Mouse (Mus musculus) neutrophil, adult 5-6 weeks (primary cell): ENCODE measurements around the gene Ces2b. TPM values are rescaled to one million over a fixed set of nuclear protein-coding genes. Genes with fewer than 3 reads are reported as not detected.
"Not testable (repeated sequence)": the region's sequence is repeated elsewhere in the genome, so short reads cannot be mapped to it uniquely, and the experiment has no call there.

ENCODE experiments used
- ATAC-seq: fragments of 151-379, 151-347 bp; 2 replicates; pipeline ENCODE4 v1.8.0; 2017; ENCODE audit warnings: mild to moderate bottlenecking, moderate TSS enrichment; ENCODE audit not compliant: insufficient number of reproducible peaks, poor library complexity, low FRiP score, severe bottlenecking; ENCODE audit errors: extremely low read depth
- total RNA-seq: library from RNA; stranded (forward); fragments of 200-1000 nt; gene quantifications from 2 replicates; pipeline ENCODE4 v1.2.3, GENCODE M21; 2017

Gene Ces2b
- not detected in 2 replicates for total RNA-seq

DNA sequence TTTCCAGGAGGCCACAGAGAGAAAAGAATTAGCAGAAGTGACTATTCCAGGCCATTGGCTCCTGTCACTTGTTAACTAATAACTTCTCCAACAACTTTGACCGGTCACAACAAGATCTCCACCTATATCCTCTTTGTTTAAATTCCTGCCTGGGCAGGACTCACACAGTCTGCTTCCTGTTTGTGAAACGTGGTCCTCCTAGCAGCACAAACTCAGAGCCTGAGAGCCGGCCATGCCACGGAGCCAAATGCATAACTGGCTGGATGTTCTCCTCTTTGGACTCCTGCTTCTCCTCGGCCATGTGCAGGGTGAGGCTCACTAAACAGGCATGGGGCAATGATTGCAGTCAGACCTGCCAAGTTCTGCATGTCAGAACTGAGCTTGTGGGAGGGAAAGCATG lies at the start of gene Ces2b:
Ces2b (plus strand) TSS at position 133 of the 400 bp plus-strand sequence.
- no peak for ATAC-seq

DNA sequence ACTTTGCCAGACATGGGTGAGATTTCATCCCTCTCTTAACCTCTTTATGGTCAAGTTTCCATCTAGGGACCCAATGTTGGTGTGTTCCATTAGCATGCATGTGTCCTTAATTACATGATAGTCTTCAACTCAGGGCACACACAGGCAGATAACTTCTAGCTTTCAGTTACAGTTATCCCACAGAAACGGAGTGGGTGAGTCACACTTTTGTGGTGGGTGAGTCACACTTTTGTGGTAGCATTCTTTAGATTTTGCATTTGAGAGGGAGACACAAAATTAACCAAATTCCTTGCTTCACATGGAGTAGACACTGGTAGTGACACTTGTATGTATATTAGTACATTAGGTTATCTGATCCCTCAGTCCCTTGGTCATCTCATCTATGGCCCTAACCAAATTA lies 44.3 kb upstream of the Ces2b start:
- ATAC-seq = no peak

DNA sequence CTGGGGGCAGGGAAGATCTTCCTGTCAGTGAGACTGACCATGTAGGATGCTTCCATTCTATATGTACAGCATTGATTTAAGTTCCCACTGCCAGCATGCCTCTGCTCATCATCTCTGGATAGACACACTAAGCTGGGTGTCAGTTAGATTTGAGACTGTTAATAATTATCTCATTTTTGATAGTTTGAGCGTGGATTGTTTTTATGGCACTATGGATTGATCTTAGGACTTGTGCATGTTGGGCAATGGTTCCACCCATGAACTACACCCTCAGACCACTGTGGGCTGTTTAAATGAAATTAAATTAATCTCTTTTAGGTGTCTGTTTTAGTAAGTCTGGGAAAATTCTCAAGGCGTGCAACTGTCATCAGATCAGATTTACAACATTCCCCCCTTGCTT lies 42.4 kb upstream of the Ces2b start:
- no peak for ATAC-seq

DNA sequence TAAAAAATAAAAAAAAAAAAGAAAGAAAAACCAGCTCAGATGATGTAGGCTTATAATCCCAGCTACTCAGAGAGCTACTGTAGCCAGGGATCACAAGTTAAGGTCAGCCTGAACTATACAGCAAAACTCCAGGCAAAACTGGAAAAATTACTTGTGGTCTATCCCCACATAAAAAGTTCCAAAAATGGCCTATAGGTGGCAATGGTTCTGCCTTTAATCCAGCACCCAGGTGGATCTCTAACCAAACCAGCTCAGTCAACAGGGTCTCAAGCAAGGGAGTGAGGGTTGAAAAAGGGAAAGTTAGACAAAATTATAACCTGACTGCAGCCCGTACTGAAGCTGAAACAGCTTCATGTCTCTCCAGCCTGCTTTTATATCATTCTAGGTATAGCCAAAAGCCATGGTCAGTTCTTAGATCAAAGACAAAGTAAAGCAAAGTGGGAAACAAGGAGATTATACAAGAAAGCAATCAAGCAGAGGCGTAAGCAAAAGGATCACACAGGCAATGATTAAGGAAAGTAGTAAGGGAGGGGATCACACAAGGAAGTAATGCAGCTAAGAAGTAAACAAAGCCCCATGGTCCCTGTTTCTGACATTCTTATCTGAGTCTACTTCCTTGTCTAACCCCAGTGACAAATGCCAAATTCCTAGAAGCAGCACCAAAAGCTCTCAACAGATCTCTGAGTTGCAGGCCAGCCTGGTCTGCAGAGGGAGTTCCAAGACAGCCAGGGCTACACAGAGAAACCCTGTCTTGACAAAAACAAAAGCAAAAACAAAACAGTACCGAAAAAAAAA lies 41.3 kb upstream of the Ces2b start:
- no peak for ATAC-seq

DNA sequence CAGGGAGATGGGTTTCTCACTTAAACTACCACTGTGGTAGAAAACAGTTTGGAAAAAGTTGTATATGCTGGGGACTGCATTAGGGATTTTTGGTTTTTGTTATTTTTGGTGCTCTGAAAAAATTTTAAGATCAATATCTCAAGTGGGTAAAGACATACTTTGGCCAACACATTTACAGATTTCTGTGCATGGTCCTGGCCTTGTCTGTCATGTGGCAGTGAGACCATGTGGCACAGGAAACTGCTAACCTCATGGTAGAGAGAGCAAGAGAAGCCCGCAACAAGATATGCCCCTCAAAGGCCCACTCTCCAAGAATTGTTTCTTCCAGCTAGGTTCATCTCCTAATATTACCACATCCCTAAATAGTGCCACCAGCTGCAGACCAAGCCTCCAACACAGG lies 32.0 kb upstream of the Ces2b start:
- no peak for ATAC-seq

DNA sequence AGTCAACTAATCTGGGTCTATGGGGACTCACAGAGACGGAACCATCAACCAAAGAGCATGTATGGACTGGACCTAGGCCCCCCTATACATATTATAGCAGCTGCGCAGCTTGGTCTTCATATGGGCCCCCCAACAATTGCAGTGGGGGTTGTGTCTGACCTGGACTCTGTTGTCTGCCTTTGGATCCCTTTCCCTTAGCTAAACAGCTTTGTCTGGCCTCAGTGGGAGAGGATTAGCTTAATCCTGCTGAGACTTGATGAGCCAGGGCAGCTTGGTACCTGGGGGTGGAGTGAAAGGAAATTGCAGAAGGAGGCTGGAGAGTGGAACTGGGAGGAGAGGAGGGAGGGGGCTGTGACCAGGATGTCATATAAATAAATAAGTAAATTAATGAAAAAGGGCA lies 25.2 kb upstream of the Ces2b start:
- no peak for ATAC-seq

DNA sequence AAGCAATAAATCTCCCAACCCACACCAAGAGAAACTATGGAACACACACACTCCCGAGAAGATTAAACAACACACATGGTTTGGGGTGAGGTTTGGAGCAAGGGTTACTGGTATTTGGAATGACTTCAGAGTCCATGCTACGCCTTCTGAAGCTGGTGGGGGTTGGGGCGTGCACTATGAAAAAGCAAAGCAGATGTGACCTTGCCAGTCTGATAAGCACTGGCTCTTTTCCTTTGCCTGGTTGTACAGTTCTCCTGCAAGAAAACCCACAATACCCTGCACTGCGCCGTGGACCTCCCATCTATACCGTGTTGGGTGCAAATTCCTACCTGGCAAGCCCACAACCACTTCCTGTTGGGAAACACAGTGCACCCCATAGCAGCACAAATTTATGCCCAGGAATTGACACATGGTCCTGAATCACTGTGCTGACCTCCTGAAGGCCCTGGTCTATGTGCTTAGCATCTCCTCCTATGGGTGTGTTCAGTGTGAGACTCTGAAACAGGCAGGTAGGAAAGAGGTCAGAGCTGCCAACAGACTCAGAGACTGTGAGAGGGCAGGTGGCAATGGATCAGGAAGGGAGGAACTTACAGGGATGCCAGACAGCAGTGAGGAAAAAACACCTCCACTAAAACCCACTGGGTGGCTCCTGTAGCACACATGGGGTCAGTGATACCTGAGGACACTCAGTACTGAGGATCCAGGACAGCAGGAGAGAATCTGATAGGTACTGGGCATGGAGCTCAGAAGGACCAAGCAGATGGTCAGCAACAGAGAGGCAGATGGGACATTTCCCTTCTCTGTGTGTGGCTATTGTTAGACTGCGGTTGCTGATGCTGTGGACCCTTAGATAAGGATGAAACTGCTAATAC lies 22.6 kb upstream of the Ces2b start:
- ATAC-seq = no peak

DNA sequence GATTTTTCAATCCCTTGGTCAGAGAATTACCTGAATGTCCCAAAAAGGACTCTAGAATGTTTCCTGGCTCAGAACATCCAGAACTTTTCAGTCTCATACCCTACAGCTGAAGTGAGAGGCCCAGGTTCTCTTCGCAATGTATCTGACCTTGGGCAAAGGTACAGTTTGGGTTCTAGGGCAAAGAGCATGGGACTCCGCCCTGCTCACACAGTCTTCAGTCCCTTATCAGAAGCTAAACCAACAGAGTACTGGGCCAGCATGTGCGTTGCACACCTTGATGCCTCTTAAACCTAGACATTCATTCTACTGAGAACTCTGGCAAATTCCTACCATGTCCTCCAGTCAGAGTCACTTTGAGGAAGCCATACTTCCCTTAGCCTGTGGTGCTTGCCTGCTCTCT lies 21.9 kb upstream of the Ces2b start:
- no peak for ATAC-seq

DNA sequence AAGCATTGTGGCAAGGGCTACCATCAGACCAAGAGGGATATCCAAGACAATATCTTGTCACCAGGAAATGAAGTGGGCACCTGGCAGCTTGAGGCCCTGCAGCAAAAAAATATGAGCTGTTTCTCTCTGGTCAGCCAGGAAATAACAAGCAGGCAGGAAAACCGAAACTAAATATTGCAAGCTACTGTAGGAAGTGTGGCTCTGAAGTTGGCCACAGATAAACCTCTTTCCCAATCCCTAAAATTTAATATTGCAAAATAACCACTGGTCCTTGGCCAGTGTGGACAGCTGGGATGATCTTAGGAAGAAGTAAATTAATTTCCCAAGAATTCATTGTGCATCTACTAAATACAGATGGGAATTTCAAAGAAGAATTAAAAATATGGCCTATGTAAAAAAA lies 4.5 kb upstream of the Ces2b start:
- no peak for ATAC-seq

DNA sequence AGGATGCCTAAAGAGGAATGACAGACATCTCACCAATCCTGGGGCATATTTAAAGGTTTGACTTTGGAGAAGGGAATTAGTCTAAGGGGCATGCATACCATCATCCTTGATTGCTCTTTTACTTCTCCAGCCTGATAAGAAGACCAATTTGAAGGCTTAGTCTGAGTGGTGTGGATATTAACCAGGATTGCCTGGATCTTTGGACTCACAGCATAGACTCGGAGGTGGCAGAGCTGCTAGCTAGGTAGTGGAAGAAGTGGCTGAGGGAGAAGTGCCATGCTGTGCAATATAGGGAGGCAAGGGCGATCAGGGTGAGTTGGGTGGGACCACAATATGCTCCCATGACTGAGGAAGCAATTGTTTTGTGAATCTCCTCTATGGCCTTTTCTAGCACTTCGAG lies 3.2 kb upstream of the Ces2b start:
- ATAC-seq = no peak

DNA sequence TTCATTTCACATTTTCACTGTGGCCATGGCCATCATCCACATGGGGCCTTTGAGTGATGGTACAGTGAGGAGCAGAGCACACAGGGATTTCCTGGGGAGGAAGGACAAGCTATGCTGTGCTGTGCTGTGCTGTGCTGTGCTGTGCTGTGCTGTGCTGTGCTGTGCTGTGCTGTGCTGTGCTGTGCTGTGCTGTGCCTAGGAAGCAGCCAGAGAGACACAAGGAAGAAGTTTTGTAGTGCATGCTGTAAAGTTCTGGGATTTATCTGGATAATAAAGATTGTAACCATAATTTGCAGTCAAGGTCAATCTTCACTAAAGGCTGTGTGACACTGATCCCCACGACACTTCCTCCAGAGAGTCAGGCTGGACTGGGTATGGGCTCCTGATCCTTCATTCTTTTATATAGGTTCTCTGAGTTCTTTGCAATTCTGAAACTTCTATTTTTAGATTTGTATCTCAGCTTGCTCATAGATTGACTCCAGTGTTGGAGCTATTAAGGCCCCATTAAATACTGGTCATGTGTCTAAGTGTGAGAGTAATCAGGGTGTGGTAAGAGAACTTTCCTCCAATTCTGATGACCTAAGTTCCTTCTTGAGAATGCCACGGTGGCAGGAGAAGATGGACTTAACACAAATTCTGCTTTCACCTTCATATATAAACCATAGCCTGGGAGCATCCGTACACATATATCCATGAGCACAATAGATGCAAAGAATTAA lies 10.1 kb downstream of the Ces2b start:
- no peak for ATAC-seq

DNA sequence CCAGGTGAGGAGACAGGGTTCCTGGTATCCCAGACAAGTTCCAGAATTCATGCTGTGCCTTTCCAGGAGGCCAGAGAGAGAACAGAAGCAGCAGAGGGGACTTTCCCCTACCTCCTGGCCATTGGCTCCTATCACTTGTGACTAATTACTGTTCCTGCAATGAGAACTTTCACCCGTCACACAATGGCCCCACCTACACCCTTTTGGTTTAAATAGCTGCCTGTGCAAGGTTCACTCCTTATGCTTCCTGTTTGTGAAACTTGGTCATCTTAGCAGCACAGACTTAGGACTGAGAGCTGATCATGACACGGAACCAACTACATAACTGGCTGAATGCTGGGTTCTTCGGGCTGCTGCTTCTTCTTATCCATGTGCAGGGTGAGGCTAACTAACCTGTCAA lies 15.5 kb downstream of the Ces2b start, which contains the start of gene Ces2c:
Ces2c (plus strand) TSS at position 238 of the 400 bp plus-strand sequence.
- ATAC-seq = no peak

DNA sequence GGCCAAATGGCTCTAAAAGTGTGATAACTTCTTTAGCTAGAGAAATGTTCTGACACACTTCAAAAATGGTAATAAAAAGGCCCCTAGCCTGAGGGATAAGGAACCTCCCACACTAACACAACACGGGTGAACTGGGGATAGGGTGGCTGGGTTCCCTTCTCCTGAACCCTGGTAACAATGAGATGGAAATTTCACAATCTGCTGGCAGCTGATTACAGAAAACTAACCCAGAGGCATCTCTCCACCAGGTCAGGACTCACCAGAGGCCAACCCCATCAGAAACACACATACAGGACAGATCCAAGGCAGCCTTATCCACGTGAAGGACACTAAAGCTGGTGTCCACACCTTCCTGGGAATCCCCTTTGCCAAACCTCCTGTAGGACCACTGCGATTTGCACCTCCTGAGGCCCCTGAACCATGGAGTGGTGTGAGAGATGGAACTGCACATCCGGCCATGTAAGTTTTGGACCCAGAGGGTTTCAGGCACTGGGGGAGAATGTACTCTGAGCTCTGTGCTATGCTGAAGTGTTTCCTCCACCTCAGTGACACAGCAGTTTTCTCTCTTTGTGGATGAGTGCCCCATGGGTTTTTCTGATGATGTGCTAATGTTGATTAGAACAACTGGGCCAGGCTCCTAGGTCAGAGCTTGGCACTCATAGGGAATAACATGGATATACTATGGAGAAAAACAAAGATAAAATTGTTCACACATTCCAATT lies 16.5 kb downstream of the Ces2b start:
- no peak for ATAC-seq

DNA sequence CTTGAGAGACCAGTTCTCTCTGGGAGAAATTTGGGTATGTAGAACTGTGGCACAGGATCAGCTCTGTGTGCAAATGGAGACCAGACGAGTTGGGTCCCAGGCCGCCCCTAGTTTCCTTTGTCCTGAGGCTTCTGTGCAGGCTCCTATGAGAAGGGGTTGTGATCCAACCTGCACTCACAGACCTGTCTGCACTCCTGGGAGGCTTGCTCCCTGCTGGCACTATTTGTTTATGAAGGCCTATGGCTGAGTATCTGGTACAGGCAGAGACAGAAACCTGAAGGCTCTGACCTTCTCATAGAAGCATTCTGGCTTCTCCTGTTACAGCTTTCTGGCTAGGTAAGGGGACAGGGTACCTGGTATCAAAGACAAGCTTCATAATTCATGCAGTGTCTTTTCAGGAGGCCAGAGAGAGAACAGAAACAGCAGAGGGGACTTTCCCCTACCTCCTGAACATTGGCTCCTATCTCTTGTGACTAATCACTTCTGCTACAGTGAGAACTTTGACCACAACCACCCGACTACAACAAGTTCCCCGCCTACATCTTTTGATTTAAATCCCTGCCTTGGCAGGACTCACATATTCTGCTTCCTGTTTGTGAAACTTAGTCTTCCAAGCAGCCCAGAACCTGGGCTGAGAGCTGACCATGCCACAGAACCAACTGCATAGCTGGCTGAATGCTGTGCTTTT lies 35.6 kb downstream of the Ces2b start:
- not testable (repeated sequence) for ATAC-seq

DNA sequence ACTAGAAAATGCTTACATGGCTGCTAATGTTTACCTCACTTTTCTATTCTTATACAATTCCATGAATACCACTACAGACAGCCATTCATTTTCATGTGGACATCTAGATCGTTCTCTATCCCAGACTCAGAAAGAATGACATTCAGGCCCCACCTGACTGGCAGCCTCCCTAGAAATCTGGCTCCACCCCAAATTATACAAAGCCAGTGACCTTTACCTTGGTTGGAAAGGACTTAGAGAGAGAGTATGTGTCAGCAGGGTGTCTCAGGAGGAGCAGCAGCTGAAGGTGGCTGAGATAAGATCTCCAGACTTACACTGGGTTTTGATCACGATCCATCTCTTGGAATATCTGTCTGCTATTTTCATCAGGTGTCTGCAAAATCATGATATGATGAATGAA lies 37.5 kb downstream of the Ces2b start:
- ATAC-seq = not testable (repeated sequence)

DNA sequence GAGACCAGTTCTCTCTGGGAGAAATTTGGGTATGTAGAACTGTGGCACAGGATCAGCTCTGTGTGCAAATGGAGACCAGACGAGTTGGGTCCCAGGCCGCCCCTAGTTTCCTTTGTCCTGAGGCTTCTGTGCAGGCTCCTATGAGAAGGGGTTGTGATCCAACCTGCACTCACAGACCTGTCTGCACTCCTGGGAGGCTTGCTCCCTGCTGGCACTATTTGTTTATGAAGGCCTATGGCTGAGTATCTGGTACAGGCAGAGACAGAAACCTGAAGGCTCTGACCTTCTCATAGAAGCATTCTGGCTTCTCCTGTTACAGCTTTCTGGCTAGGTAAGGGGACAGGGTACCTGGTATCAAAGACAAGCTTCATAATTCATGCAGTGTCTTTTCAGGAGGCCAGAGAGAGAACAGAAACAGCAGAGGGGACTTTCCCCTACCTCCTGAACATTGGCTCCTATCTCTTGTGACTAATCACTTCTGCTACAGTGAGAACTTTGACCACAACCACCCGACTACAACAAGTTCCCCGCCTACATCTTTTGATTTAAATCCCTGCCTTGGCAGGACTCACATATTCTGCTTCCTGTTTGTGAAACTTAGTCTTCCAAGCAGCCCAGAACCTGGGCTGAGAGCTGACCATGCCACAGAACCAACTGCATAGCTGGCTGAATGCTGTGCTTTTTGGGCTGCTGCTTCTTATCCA lies 55.0 kb downstream of the Ces2b start:
- ATAC-seq = not testable (repeated sequence)
